12 mouse cellular contexts compared by ENCODE assay signal in genomic region chr1:154157131-154157530, GRCm38 (mm10). TPM values are rescaled to one million over a fixed set of nuclear protein-coding genes. Genes with fewer than 3 reads are reported as not detected.
A peak's percentile ranks its signal among the peaks of the same experiment; 100 is the strongest.
DNase-seq lines count a peak whose midpoint lies in the region; ATAC-seq and TF ChIP-seq lines count a peak whose summit lies in the region.
"Had no signal": no experiment of that assay in that cellular context is flagged by ENCODE, and none has a peak within 500 bp of the region (broad histone marks: within the 10 kb centered on the region; RNA-seq: fewer than 3 reads in every experiment).

No protein-coding gene starts in this region.

- DNase-seq in lung, adult 2 months, result no peak
- DNase-seq in forebrain, embryonic 11.5 days (ENCODE audit: low spot score), result no peak
- peak; percentile 21 for DNase-seq in hindbrain, postnatal 0 days (ENCODE audit: low spot score)
- DNase-seq in MN1 (ENCODE audit: low spot score), result no peak
- no peak for DNase-seq in kidney, postnatal 10 days
- no peak for DNase-seq in spleen, postnatal 10 days (ENCODE audit: low spot score in 2 of 2)
- DNase-seq: right cerebral cortex, postnatal 14 days had no signal

- no peak overlapping the region for H3K9ac ChIP-seq in lung, embryonic 16.5 days (ENCODE audit: low read length)
- H3K9ac ChIP-seq in forebrain, embryonic 11.5 days (ENCODE audit: low read length), result no peak overlapping the region; the same call in 1 of the 2 replicates
- no peak overlapping the region for H3K9ac ChIP-seq in hindbrain, postnatal 0 days (replicated peaks; ENCODE audit: low read length)
- no peak overlapping the region for H3K9ac ChIP-seq in neural tube, embryonic 14.5 days (replicated peaks; ENCODE audit: low read depth, low read length)
- H3K9ac ChIP-seq: limb, embryonic 12.5 days had no signal

- no peak for TF ChIP-seq POLR2A in lung, adult 2 months (IDR thresholded peaks at IDR 0.05; ENCODE audit: borderline replicate concordance, extremely low read depth, low read depth, low read length)

- no peak overlapping the region for H3K27ac ChIP-seq in lung, embryonic 16.5 days (ENCODE audit: low read length)
- peak overlapping the region; percentile 79 for H3K27ac ChIP-seq in forebrain, embryonic 11.5 days (ENCODE audit: low read depth, low read length)
- peak overlapping the region; percentile 77 for H3K27ac ChIP-seq in hindbrain, postnatal 0 days
- peak overlapping the region; percentile 69; the same call in 1 of the 2 replicates for H3K27ac ChIP-seq in neural tube, embryonic 14.5 days (ENCODE audit: low read depth, low read length)
- H3K27ac ChIP-seq: limb, embryonic 12.5 days had no signal

- no peaks in the 10 kb centered on the region for H3K27me3 ChIP-seq in lung, embryonic 16.5 days (ENCODE audit: control insufficient read depth, insufficient read depth, low read depth, low read length)
- no peaks in the 10 kb centered on the region for H3K27me3 ChIP-seq in forebrain, embryonic 11.5 days (ENCODE audit: control insufficient read depth, insufficient read depth, low read length)
- H3K27me3 ChIP-seq in hindbrain, postnatal 0 days (ENCODE audit: insufficient read depth, low read length), result no peaks in the 10 kb centered on the region
- no peaks in the 10 kb centered on the region for H3K27me3 ChIP-seq in neural tube, embryonic 14.5 days (ENCODE audit: control insufficient read depth, insufficient read depth, low read length)
- H3K27me3 ChIP-seq: limb, embryonic 12.5 days had no signal

- peaks cover 4% of the 10 kb centered on the region; the same call in 1 of the 2 replicates for H3K4me1 ChIP-seq in lung, embryonic 16.5 days (replicated peaks; ENCODE audit: control insufficient read depth, insufficient read depth, low read length)
- no peaks in the 10 kb centered on the region for H3K4me1 ChIP-seq in lung, adult 2 months (ENCODE audit: control insufficient read depth, insufficient read depth, low read length)
- H3K4me1 ChIP-seq in forebrain, embryonic 11.5 days (replicated peaks; ENCODE audit: control insufficient read depth, insufficient read depth, low read length), result peaks cover 7% of the 10 kb centered on the region; the same call in 1 of the 2 replicates
- no peaks in the 10 kb centered on the region; the same call in 1 of the 2 replicates for H3K4me1 ChIP-seq in hindbrain, postnatal 0 days (ENCODE audit: insufficient read depth, low read length)
- H3K4me1 ChIP-seq in neural tube, embryonic 14.5 days (ENCODE audit: control insufficient read depth, insufficient read depth, low read length), result no peaks in the 10 kb centered on the region
- H3K4me1 ChIP-seq: limb, embryonic 12.5 days had no signal

- no peak for TF ChIP-seq CTCF in lung, adult 2 months (IDR thresholded peaks at IDR 0.05; ENCODE audit: insufficient read depth, low read length)
- no peak for TF ChIP-seq CTCF in hindbrain, postnatal 0 days (IDR thresholded peaks at IDR 0.05; ENCODE audit: low read depth)

- no peak overlapping the region for H3K4me2 ChIP-seq in lung, embryonic 16.5 days (ENCODE audit: low read depth, low read length)
- no peak overlapping the region for H3K4me2 ChIP-seq in forebrain, embryonic 11.5 days (ENCODE audit: low read depth, low read length, severe bottlenecking)
- no peak overlapping the region for H3K4me2 ChIP-seq in hindbrain, postnatal 0 days (ENCODE audit: low read depth, low read length)
- no peak overlapping the region for H3K4me2 ChIP-seq in neural tube, embryonic 14.5 days (ENCODE audit: low read depth, low read length)
- H3K4me2 ChIP-seq: limb, embryonic 12.5 days had no signal

- no peaks in the 10 kb centered on the region for H3K9me3 ChIP-seq in lung, embryonic 16.5 days (ENCODE audit: control insufficient read depth, low read length)
- H3K9me3 ChIP-seq in forebrain, embryonic 11.5 days (ENCODE audit: control insufficient read depth, low read length), result no peaks in the 10 kb centered on the region
- H3K9me3 ChIP-seq in hindbrain, postnatal 0 days (ENCODE audit: low read length), result no peaks in the 10 kb centered on the region
- H3K9me3 ChIP-seq in neural tube, embryonic 14.5 days (ENCODE audit: control insufficient read depth, low read length), result 0 out of 2 replicates have a peak, but pooled peaks cover 2% of the 10 kb centered on the region
- H3K9me3 ChIP-seq: limb, embryonic 12.5 days had no signal

- WGBS in lung, embryonic 16.5 days, result 29% methylated on average over 4 of the region's 4 CpGs
- WGBS in lung, adult 2 months, result 48% methylated on average over 4 of the region's 4 CpGs
- WGBS in forebrain, embryonic 11.5 days, result 57% methylated on average over 4 of the region's 4 CpGs
- 45% methylated on average over 4 of the region's 4 CpGs for WGBS in hindbrain, postnatal 0 days
- WGBS in neural tube, embryonic 14.5 days, result 65% methylated on average over 4 of the region's 4 CpGs

- ATAC-seq in lung, embryonic 16.5 days (ENCODE audit: low read depth), result peak; percentile 31
- ATAC-seq in forebrain, embryonic 11.5 days (replicated peaks; ENCODE audit: low FRiP score), result peak; percentile 40; the same call in 1 of the 2 replicates
- peak; percentile 63 for ATAC-seq in hindbrain, postnatal 0 days
- peak; percentile 49; the same call in 1 of the 2 replicates for ATAC-seq in neural tube, embryonic 14.5 days (ENCODE audit: low read depth)

- no peaks in the 10 kb centered on the region for H3K36me3 ChIP-seq in lung, embryonic 16.5 days (ENCODE audit: control insufficient read depth, insufficient read depth, low read length)
- H3K36me3 ChIP-seq in forebrain, embryonic 11.5 days (ENCODE audit: control insufficient read depth, insufficient read depth, low read length), result no peaks in the 10 kb centered on the region
- H3K36me3 ChIP-seq in hindbrain, postnatal 0 days (ENCODE audit: insufficient read depth, low read length), result no peaks in the 10 kb centered on the region
- H3K36me3 ChIP-seq in neural tube, embryonic 14.5 days (ENCODE audit: control insufficient read depth, insufficient read depth, low read length), result no peaks in the 10 kb centered on the region
- H3K36me3 ChIP-seq: limb, embryonic 12.5 days had no signal

- H3K4me3 ChIP-seq in lung, embryonic 16.5 days (ENCODE audit: low read length), result no peak overlapping the region
- no peak overlapping the region for H3K4me3 ChIP-seq in lung, adult 2 months (replicated peaks; ENCODE audit: extremely low read depth, low read depth, low read length)
- H3K4me3 ChIP-seq in forebrain, embryonic 11.5 days (ENCODE audit: low read depth, low read length), result no peak overlapping the region
- no peak overlapping the region for H3K4me3 ChIP-seq in hindbrain, postnatal 0 days (ENCODE audit: low read length)
- no peak overlapping the region for H3K4me3 ChIP-seq in neural tube, embryonic 14.5 days (ENCODE audit: low read depth, low read length)
- H3K4me3 ChIP-seq: limb, embryonic 12.5 days had no signal

RNA-seq across cellular contexts. Expression of gene Zfp648, which starts 43.9 kb away (rescaled TPM):
- polyA plus RNA-seq in lung, embryonic 16.5 days (2015; fragmentation: Nextera tagmentation; extraction: Ambion mirVana), result 0.25 and 0.33 TPM in 2 replicates
- polyA plus RNA-seq in lung, adult 2 months (2012; rRNA removed), result 0.06 TPM in 1 of 2 replicates, not detected in the other
- not detected in 2 replicates for polyA plus RNA-seq in forebrain, embryonic 11.5 days (2014; fragmentation: Nextera tagmentation; extraction: Ambion mirVana)
- 1.4 and 2.0 TPM in 2 replicates for total RNA-seq in hindbrain, postnatal 0 days (2014; rRNA removed)
- polyA plus RNA-seq in hindbrain, postnatal 0 days (2015; fragmentation: Nextera tagmentation; extraction: Ambion mirVana), result 0.88 and 1.2 TPM in 2 replicates
- polyA plus RNA-seq in neural tube, embryonic 14.5 days (2014; fragmentation: Nextera tagmentation; extraction: Ambion mirVana), result 0.83 and 0.91 TPM in 2 replicates
- total RNA-seq: heart, postnatal 25 days had no signal
- polyA plus RNA-seq: urinary bladder, adult 2 months had no signal
